Mouse (Mus musculus): ENCODE results near the gene Gjd3.

DNA sequence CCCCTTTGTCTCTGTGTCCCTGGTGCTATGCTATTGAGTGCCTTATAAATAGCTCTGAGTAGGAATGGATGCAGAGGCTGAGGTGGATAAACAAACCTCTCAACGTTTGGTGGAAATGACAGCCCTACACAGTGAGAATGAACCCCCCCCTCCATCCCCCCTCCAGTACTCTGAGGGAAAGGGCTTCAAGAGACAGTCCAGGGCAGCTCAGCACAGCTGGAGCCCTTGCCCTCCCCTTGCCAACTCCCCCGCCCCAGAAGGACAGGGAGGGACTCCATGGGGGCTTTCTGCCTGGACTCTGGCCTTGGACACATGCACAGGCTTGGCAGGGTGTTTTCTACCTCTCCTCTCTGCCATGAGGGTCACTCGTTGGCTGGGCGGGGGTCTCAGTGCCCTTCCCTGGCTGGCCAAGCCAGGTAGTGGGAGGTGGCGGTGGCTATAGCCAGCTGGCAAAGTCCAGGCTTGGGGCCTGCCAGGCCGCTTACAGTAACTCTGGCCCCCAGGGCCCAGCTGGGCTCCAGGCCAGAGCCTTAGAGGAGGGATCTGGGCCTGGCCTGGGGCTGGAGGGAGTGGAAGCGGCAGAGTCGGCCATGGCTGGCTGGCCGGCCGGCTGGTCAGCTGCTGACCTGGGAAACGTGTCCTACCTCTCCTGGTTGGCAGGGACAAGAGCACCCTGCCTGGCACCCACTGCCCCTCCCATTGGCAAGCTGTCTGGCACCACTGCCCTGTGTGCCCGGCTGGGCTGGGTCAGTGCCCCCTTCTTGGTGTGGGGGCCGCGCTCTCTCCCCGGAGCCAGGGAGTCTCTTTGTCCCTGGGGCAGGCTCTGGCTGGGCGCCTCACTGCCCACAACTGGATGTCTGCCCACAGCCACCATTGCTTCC is 31.6 kb downstream of the Gjd3 start:
- TF ChIP-seq CTCF (conservative IDR thresholded peaks at IDR 0.05; ENCODE audit: insufficient read depth, insufficient read length, low read depth, low read length) (no peak), POLR2A (IDR thresholded peaks at IDR 0.05; ENCODE audit: low read depth, low read length) (peak; percentile 10)
